Mouse (Mus musculus): Measurements from ENCODE around the gene Smg1.

The Smg1 gene

DNA sequence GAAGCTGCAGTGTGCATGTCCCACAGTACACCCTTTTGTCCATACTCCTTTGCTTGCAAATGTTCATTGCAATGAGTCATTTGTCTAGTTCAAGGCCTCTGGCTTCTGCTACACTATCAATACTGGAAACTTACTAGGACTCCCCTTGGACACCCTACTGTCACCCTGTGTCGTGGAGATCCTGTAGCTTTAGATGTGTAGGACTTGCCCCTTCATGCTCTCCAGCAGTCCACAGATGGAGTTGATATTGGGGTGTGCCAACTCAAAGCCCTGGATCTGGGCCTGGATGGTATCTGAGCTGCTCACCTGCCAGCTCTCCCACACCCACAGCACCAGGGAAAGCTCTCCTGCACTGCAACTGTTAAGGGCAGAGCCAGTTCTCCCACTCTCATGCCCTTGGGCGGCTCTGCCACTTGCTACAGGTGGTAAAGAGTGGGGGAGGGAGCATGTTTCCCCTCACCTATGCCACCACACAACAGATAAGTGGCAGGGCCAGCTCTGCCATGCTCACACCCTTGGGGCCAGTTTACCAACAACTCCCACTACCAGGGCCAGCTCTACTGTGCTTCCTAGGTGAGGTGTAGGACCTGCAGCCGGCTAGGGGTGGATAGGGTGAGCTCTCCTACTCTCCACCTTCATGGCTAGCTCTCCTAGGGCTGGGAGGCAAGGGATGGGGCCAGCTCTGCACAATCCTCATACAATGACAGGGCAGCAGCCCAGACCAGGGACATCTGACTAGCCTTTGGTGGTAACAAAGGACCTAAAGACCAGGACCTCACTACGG is 140.6 kb downstream of the Smg1 start:
- DNase-seq: no peak

DNA sequence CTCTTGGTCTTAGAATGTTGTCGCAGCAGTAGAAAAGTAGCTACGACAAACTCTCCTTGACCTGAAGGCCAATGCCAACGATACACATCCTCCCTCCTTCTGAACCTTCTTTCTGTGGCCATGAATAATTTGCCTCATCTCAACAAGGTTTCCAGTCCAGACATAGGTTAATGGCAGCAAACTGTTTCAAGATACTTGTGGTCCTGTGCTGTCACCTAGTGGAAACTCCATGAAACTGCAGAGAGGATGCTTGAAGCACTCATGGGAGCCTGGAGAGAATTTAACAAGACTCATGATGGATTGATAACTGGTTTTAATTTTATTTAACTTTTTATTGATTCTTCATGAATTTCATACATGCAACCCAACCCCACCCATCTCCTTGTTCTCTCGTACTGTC is 141.2 kb downstream of the Smg1 start:
- peak; percentile 25 to 35 for DNase-seq

DNA sequence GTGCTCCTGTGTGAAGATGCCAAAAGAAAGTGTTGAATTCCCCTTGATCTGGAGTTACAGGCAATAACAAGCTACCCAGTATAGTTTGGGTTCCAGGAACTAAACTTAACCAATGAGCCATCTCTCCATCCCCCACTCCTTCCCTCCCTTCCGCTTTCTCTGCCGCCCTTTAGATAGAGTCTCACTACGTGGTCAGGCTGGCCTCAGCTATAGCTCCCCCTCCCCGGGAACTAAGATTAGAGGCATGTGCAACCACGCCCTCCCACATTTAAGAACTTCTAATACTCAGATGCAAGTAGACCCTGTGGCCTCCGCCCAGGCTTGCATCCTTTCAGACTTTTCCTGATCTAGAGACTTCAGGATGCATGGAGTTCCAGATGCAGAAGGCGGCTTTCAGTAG is 145.9 kb downstream of the Smg1 start:
- no peak for DNase-seq

Data from cerebellum, postnatal 36 days (tissue).